Mouse (Mus musculus): ENCODE results near the gene Ttc7b. TPM values are rescaled to one million over a fixed set of nuclear protein-coding genes. Genes with fewer than 3 reads are reported as not detected.

The Ttc7b gene
- polyA plus RNA-seq, 1 experiment from 2014 or later, result 2.2 TPM

DNA sequence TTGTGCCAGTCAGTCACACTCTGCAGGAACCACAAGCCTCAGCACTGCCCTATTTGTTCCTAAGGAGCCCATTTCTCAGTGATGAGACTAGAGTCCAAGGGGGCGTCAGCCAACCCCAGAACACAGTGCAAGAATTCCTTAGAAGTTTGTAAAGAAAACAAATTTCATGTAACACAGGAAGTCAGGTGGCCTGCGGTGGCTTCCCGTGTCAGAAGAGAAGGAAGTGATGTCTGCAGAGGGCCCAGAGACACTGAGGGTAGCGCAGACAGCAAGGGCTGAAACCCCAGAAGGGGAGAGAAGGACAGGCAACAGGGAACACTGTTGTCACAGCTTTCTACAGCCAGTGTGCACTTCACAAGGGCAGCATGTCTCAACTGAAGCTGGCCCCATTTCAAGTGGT, 19.4 kb downstream of the Ttc7b start:
- peaks cover 12% of the 10 kb centered on the region for H3K36me3 ChIP-seq (replicated peaks; ENCODE audit: insufficient read depth, low read length)
- TF ChIP-seq EP300 (IDR thresholded peaks at IDR 0.05; ENCODE audit: low read depth) (no peak), CTCF (IDR thresholded peaks at IDR 0.05; ENCODE audit: low read depth) (no peak)
- no peaks in the 10 kb centered on the region for H3K9me3 ChIP-seq (ENCODE audit: low read length)
- H3K9ac ChIP-seq (replicated peaks), result no peak overlapping the region
- peaks cover 13% of the 10 kb centered on the region for H3K4me1 ChIP-seq (ENCODE audit: insufficient read depth)
- peak overlapping the region; percentile 52; the same call in 1 of the 2 replicates for H3K27ac ChIP-seq (ENCODE audit: low read depth)
- H3K4me3 ChIP-seq (ENCODE audit: low read depth, low read length), result no peak overlapping the region
- ATAC-seq, result peak; percentile 15; the same call in 1 of the 2 replicates
- no peaks in the 10 kb centered on the region for H3K27me3 ChIP-seq (ENCODE audit: insufficient read depth, low read length)
- DNase-seq, result peak; percentile 26
- no peak overlapping the region for H3K4me2 ChIP-seq (ENCODE audit: low read depth, low read length)
- WGBS (ENCODE audit: insufficient replicate concordance), result 38% methylated on average over 4 of the region's 4 CpGs

DNA sequence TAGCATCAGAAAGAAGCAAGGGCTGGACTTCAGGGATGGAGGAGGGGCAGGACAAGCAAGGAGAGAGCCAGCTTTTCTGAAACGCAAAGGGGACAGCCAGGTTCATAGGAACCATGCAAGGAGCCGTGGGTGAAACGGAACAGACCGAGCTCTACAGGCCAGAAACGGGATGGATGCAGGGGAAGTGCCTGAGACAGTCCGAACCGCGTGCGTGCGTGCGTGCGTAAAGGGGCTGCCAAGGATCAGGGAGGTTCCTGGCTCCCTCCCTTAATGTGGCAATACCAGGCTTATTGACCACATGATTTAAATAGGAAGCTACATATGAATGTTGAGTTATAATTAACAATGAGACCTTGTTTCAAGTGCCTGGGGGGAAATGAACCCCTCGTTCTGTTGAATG, 21.2 kb downstream of the Ttc7b start:
- H3K4me3 ChIP-seq (ENCODE audit: low read depth, low read length), result no peak overlapping the region
- no peak for ATAC-seq
- peaks cover 15% of the 10 kb centered on the region for H3K36me3 ChIP-seq (replicated peaks; ENCODE audit: insufficient read depth, low read length)
- peaks cover 8% of the 10 kb centered on the region for H3K4me1 ChIP-seq (ENCODE audit: insufficient read depth)
- H3K27ac ChIP-seq (ENCODE audit: low read depth), result no peak overlapping the region
- no peak overlapping the region for H3K4me2 ChIP-seq (ENCODE audit: low read depth, low read length)
- WGBS (ENCODE audit: insufficient replicate concordance), result 72% methylated on average over 13 of the region's 13 CpGs
- no peaks in the 10 kb centered on the region for H3K9me3 ChIP-seq (ENCODE audit: low read length)
- H3K9ac ChIP-seq (replicated peaks), result no peak overlapping the region
- H3K27me3 ChIP-seq (ENCODE audit: insufficient read depth, low read length), result no peaks in the 10 kb centered on the region
- no peak for DNase-seq
- TF ChIP-seq CTCF (IDR thresholded peaks at IDR 0.05; ENCODE audit: low read depth) (no peak), EP300 (IDR thresholded peaks at IDR 0.05; ENCODE audit: low read depth) (no peak)

DNA sequence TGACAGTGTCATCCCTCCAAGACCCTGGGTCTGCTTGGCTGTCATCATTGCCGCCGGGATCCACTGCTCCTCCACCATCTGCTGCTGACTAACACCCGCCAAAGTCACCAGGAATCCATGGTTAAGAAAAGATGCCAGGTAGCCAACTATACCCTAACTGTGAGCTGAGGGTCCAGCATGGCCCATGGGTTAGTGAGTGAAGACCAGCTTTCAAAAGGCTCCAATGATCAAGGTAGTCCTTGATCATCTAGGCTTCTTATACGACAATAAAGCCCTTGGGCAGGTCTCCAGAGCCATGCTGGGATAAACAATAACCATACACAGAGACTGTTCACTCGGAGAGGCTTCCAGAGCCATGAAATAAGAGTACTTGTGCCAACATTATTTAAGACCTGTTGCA, 22.6 kb downstream of the Ttc7b start:
- Histone ChIP-seq H3K9ac (replicated peaks) (no peak overlapping the region), H3K4me1 (ENCODE audit: insufficient read depth) (peaks cover 8% of the 10 kb centered on the region; the same call in 1 of the 2 replicates), H3K27ac (ENCODE audit: low read depth) (no peak overlapping the region), H3K27me3 (ENCODE audit: insufficient read depth, low read length) (no peaks in the 10 kb centered on the region), H3K4me3 (ENCODE audit: low read depth, low read length) (no peak overlapping the region), H3K36me3 (replicated peaks; ENCODE audit: insufficient read depth, low read length) (peaks cover 19% of the 10 kb centered on the region), H3K9me3 (ENCODE audit: low read length) (no peaks in the 10 kb centered on the region), H3K4me2 (ENCODE audit: low read depth, low read length) (no peak overlapping the region)
- DNase-seq, result no peak
- no peak for ATAC-seq
- no peak for TF ChIP-seq CTCF (IDR thresholded peaks at IDR 0.05; ENCODE audit: low read depth)
- TF ChIP-seq EP300 (IDR thresholded peaks at IDR 0.05; ENCODE audit: low read depth), result no peak
- WGBS (ENCODE audit: insufficient replicate concordance), result 84% methylated on average over 5 of the region's 5 CpGs

GRCm38 (mm10) chr12:100495083-100495482, 25.5 kb downstream of the Ttc7b start:
- H3K4me1 ChIP-seq (ENCODE audit: insufficient read depth), result no peaks in the 10 kb centered on the region
- no peak overlapping the region for H3K9ac ChIP-seq (replicated peaks)
- peaks cover 19% of the 10 kb centered on the region for H3K36me3 ChIP-seq (replicated peaks; ENCODE audit: insufficient read depth, low read length)
- H3K27ac ChIP-seq (ENCODE audit: low read depth), result no peak overlapping the region
- no peaks in the 10 kb centered on the region for H3K9me3 ChIP-seq (ENCODE audit: low read length)
- H3K27me3 ChIP-seq (ENCODE audit: insufficient read depth, low read length), result no peaks in the 10 kb centered on the region
- no peak for ATAC-seq
- H3K4me3 ChIP-seq (ENCODE audit: low read depth, low read length), result no peak overlapping the region
- WGBS (ENCODE audit: insufficient replicate concordance), result 83% methylated on average over 7 of the region's 7 CpGs
- no peak for DNase-seq
- TF ChIP-seq EP300 (IDR thresholded peaks at IDR 0.05; ENCODE audit: low read depth), result no peak
- no peak overlapping the region for H3K4me2 ChIP-seq (ENCODE audit: low read depth, low read length)

GRCm38 (mm10) chr12:100493211-100493610, 27.4 kb downstream of the Ttc7b start:
- Histone ChIP-seq H3K4me2 (ENCODE audit: low read depth, low read length) (no peak overlapping the region), H3K9me3 (ENCODE audit: low read length) (no peaks in the 10 kb centered on the region), H3K9ac (replicated peaks) (no peak overlapping the region), H3K36me3 (replicated peaks; ENCODE audit: insufficient read depth, low read length) (peaks cover 13% of the 10 kb centered on the region), H3K27ac (ENCODE audit: low read depth) (no peak overlapping the region), H3K4me3 (ENCODE audit: low read depth, low read length) (no peak overlapping the region), H3K4me1 (ENCODE audit: insufficient read depth) (no peaks in the 10 kb centered on the region), H3K27me3 (ENCODE audit: insufficient read depth, low read length) (no peaks in the 10 kb centered on the region)
- DNase-seq (no peak), ATAC-seq (no peak)
- TF ChIP-seq CTCF (IDR thresholded peaks at IDR 0.05; ENCODE audit: low read depth) (no peak), EP300 (IDR thresholded peaks at IDR 0.05; ENCODE audit: low read depth) (no peak)
- whole genome bisulfite sequencing (ENCODE audit: insufficient replicate concordance), result 75% methylated on average over 5 of the region's 5 CpGs

- H3K9me3 ChIP-seq (ENCODE audit: low read length), result no peaks in the 10 kb centered on the region
- DNase-seq, result no peak
- H3K27me3 ChIP-seq (ENCODE audit: insufficient read depth, low read length), result no peaks in the 10 kb centered on the region
- 0 out of 2 replicates have a peak, but pooled peaks cover 4% of the 10 kb centered on the region for H3K4me1 ChIP-seq (ENCODE audit: insufficient read depth)
- 58% methylated on average over 3 of the region's 3 CpGs for WGBS (ENCODE audit: insufficient replicate concordance)
- no peak overlapping the region for H3K27ac ChIP-seq (ENCODE audit: low read depth)
- H3K4me3 ChIP-seq (ENCODE audit: low read depth, low read length), result no peak overlapping the region
- TF ChIP-seq EP300 (IDR thresholded peaks at IDR 0.05; ENCODE audit: low read depth) (no peak), CTCF (IDR thresholded peaks at IDR 0.05; ENCODE audit: low read depth) (no peak)
- no peak overlapping the region for H3K4me2 ChIP-seq (ENCODE audit: low read depth, low read length)
- peaks cover 13% of the 10 kb centered on the region for H3K36me3 ChIP-seq (replicated peaks; ENCODE audit: insufficient read depth, low read length)
- no peak overlapping the region for H3K9ac ChIP-seq (replicated peaks)
- ATAC-seq, result no peak
Observed at GRCm38 (mm10) chr12:100492676-100493075, 27.9 kb downstream of the Ttc7b start.

Data from liver, postnatal 0 days (tissue).